Mouse (Mus musculus) frontal cortex, postnatal 25 days (tissue): Measurements from ENCODE around the gene Sorbs2.

Source experiments
- DNase-seq, 2 experiments: peaks; one replicate each; pipeline ENCODE4 v3.0.0; 2022; ENCODE audit warnings: low spot score in 2 of 2

Gene Sorbs2

GRCm38 (mm10) chr8:45681171-45681570 lies 173.6 kb downstream of the Sorbs2 start:
- no peak for DNase-seq

- DNase-seq = no peak
Measured at GRCm38 (mm10) chr8:45682845-45683383, 175.3 kb downstream of the Sorbs2 start.

GRCm38 (mm10) chr8:45687942-45688695 lies 180.5 kb downstream of the Sorbs2 start:
- no peak for DNase-seq

- no peak for DNase-seq
Measured at GRCm38 (mm10) chr8:45689611-45690207, 182.1 kb downstream of the Sorbs2 start.

GRCm38 (mm10) chr8:45700100-45700499 lies 192.5 kb downstream of the Sorbs2 start:
- DNase-seq = no peak

- DNase-seq = no peak
Measured at GRCm38 (mm10) chr8:45703700-45704101, 196.1 kb downstream of the Sorbs2 start.

- no peak for DNase-seq
Measured at GRCm38 (mm10) chr8:45709098-45709497, 201.5 kb downstream of the Sorbs2 start.

- no peak for DNase-seq
Measured at GRCm38 (mm10) chr8:45709734-45710133, 202.1 kb downstream of the Sorbs2 start.

GRCm38 (mm10) chr8:45712610-45713009 lies 205.0 kb downstream of the Sorbs2 start:
- no peak for DNase-seq

- DNase-seq = no peak
Measured at GRCm38 (mm10) chr8:45714806-45715205, 207.2 kb downstream of the Sorbs2 start.

GRCm38 (mm10) chr8:45715330-45716027 lies 207.9 kb downstream of the Sorbs2 start:
- peak in 1 of 2 experiments; percentile 37 for DNase-seq

GRCm38 (mm10) chr8:45719776-45720175 lies 212.2 kb downstream of the Sorbs2 start:
- DNase-seq = no peak

- no peak for DNase-seq
Measured at GRCm38 (mm10) chr8:45724204-45724603, 216.6 kb downstream of the Sorbs2 start.

GRCm38 (mm10) chr8:45725321-45725720 lies 217.7 kb downstream of the Sorbs2 start:
- DNase-seq = no peak

- no peak for DNase-seq
Measured at GRCm38 (mm10) chr8:45729850-45730382, 222.3 kb downstream of the Sorbs2 start.

- no peak for DNase-seq
Measured at GRCm38 (mm10) chr8:45730795-45731194, 223.2 kb downstream of the Sorbs2 start.

- DNase-seq = no peak
Measured at GRCm38 (mm10) chr8:45734071-45734470, 226.5 kb downstream of the Sorbs2 start.

- DNase-seq = no peak
Measured at GRCm38 (mm10) chr8:45737266-45737665, 229.7 kb downstream of the Sorbs2 start.

- no peak for DNase-seq
Measured at GRCm38 (mm10) chr8:45743326-45743725, 235.7 kb downstream of the Sorbs2 start.

- DNase-seq = no peak
Measured at GRCm38 (mm10) chr8:45743739-45744138, 236.2 kb downstream of the Sorbs2 start.

GRCm38 (mm10) chr8:45751512-45752502 lies 244.2 kb downstream of the Sorbs2 start:
- DNase-seq = no peak
